Comparison of ENCODE assay signal across 22 mouse cellular contexts in genomic region chr2:145049655-145050376, GRCm38 (mm10).
A peak's percentile ranks its signal among the peaks of the same experiment; 100 is the strongest.
DNase-seq lines count a peak whose midpoint lies in the region; ATAC-seq lines count a peak whose summit lies in the region.
"Had no signal": no experiment of that assay in that cellular context is flagged by ENCODE, and none has a peak within 500 bp of the region (broad histone marks: within the 10 kb centered on the region; RNA-seq: fewer than 3 reads in every experiment).

No protein-coding gene starts in this region.

- 56% methylated on average over 4 of the region's 4 CpGs for WGBS in kidney, embryonic 14.5 days
- WGBS in limb, embryonic 11.5 days: 75% methylated on average over 4 of the region's 4 CpGs
- WGBS in limb, embryonic 10.5 days: 87% methylated on average over 4 of the region's 4 CpGs
- WGBS in limb, embryonic 12.5 days: 61% methylated on average over 4 of the region's 4 CpGs
- 82% methylated on average over 4 of the region's 4 CpGs for WGBS in heart, embryonic 12.5 days

- ATAC-seq in kidney, embryonic 14.5 days (ENCODE audit: low FRiP score, low TSS enrichment): peak; percentile 71; the same call in 1 of the 2 replicates
- 0 out of 2 replicates have a peak, but pooled peaks have one; percentile 17 for ATAC-seq in limb, embryonic 11.5 days (ENCODE audit: insufficient number of reproducible peaks, low FRiP score, low TSS enrichment, low read depth)
- peak; percentile 80 for ATAC-seq in limb, embryonic 12.5 days (ENCODE audit: insufficient number of reproducible peaks, insufficient read depth, low FRiP score, low TSS enrichment, low read depth)
- ATAC-seq in heart, embryonic 12.5 days (ENCODE audit: insufficient number of reproducible peaks, low FRiP score): no peak
- ATAC-seq: forebrain, embryonic 15.5 days; hindbrain, embryonic 16.5 days; inflammation-experienced regulatory T-cells, adult 6 months; Patski had no signal

- peak overlapping the region; percentile 8; the same call in 1 of the 2 replicates for H3K27ac ChIP-seq in kidney, embryonic 14.5 days (ENCODE audit: low read depth, low read length)
- no peak overlapping the region for H3K27ac ChIP-seq in limb, embryonic 11.5 days (replicated peaks; ENCODE audit: low read depth, low read length)
- no peak overlapping the region for H3K27ac ChIP-seq in limb, embryonic 10.5 days
- no peak overlapping the region for H3K27ac ChIP-seq in limb, embryonic 12.5 days
- H3K27ac ChIP-seq in heart, embryonic 12.5 days (ENCODE audit: poor library complexity, severe bottlenecking): no peak overlapping the region
- H3K27ac ChIP-seq: forebrain, embryonic 15.5 days; hindbrain, embryonic 12.5 days had no signal

- no peak overlapping the region for H3K4me2 ChIP-seq in kidney, embryonic 14.5 days (replicated peaks; ENCODE audit: low read depth, low read length)
- H3K4me2 ChIP-seq in limb, embryonic 11.5 days (ENCODE audit: low read depth, severe bottlenecking): no peak overlapping the region
- no peak overlapping the region for H3K4me2 ChIP-seq in limb, embryonic 12.5 days
- no peak overlapping the region for H3K4me2 ChIP-seq in heart, embryonic 12.5 days
- H3K4me2 ChIP-seq: forebrain, embryonic 15.5 days; hindbrain, embryonic 12.5 days had no signal

- no peaks in the 10 kb centered on the region for H3K27me3 ChIP-seq in kidney, embryonic 14.5 days (ENCODE audit: control insufficient read depth, insufficient read depth, low read length)
- no peaks in the 10 kb centered on the region for H3K27me3 ChIP-seq in limb, embryonic 11.5 days (ENCODE audit: control insufficient read depth, insufficient read depth, low read length)
- no peaks in the 10 kb centered on the region for H3K27me3 ChIP-seq in limb, embryonic 10.5 days (ENCODE audit: low read depth, poor library complexity, severe bottlenecking)
- no peaks in the 10 kb centered on the region for H3K27me3 ChIP-seq in limb, embryonic 12.5 days
- no peaks in the 10 kb centered on the region for H3K27me3 ChIP-seq in heart, embryonic 12.5 days (replicated peaks)
- H3K27me3 ChIP-seq: CH12.LX; forebrain, embryonic 15.5 days; hindbrain, embryonic 12.5 days had no signal

- no peak overlapping the region for H3K4me3 ChIP-seq in kidney, embryonic 14.5 days (ENCODE audit: low read length)
- no peak overlapping the region for H3K4me3 ChIP-seq in limb, embryonic 11.5 days (ENCODE audit: low read depth, low read length)
- H3K4me3 ChIP-seq in limb, embryonic 10.5 days: no peak overlapping the region
- H3K4me3 ChIP-seq in limb, embryonic 12.5 days (replicated peaks): no peak overlapping the region
- H3K4me3 ChIP-seq in heart, embryonic 12.5 days: no peak overlapping the region
- H3K4me3 ChIP-seq: forebrain, embryonic 15.5 days; hindbrain, embryonic 12.5 days had no signal

- H3K9ac ChIP-seq in kidney, embryonic 14.5 days (ENCODE audit: low read depth, low read length): no peak overlapping the region
- no peak overlapping the region for H3K9ac ChIP-seq in limb, embryonic 11.5 days (ENCODE audit: low read length)
- no peak overlapping the region for H3K9ac ChIP-seq in limb, embryonic 12.5 days (replicated peaks)
- H3K9ac ChIP-seq in heart, embryonic 12.5 days: no peak overlapping the region
- H3K9ac ChIP-seq: forebrain, embryonic 15.5 days; hindbrain, embryonic 12.5 days had no signal

- DNase-seq in kidney, adult 9 months: no peak
- no peak for DNase-seq in limb, embryonic 11.5 days (ENCODE audit: low spot score)
- DNase-seq in limb, embryonic 10.5 days (ENCODE audit: low spot score): no peak
- no peak for DNase-seq in gastrocnemius, adult 18-20 months (ENCODE audit: low spot score)
- DNase-seq in thymus, postnatal 4 days: no peak
- DNase-seq: adrenal gland, adult 2 months; adrenal gland, postnatal 25 days; cerebellum, adult 18-20 months; cerebellum, adult 9-11 months; gastrocnemius, postnatal 10 days; heart, adult 11 months; heart, postnatal 10 days; heart, postnatal 4 days had no signal

- no peaks in the 10 kb centered on the region for H3K9me3 ChIP-seq in kidney, embryonic 14.5 days (ENCODE audit: control insufficient read depth, low read length)
- H3K9me3 ChIP-seq in limb, embryonic 11.5 days (ENCODE audit: control insufficient read depth, low read length): no peaks in the 10 kb centered on the region
- no peaks in the 10 kb centered on the region for H3K9me3 ChIP-seq in limb, embryonic 10.5 days (replicated peaks)
- H3K9me3 ChIP-seq in limb, embryonic 12.5 days: no peaks in the 10 kb centered on the region
- no peaks in the 10 kb centered on the region for H3K9me3 ChIP-seq in heart, embryonic 12.5 days (replicated peaks)
- H3K9me3 ChIP-seq: forebrain, embryonic 15.5 days; hindbrain, embryonic 12.5 days had no signal

- H3K36me3 ChIP-seq in kidney, embryonic 14.5 days (ENCODE audit: control insufficient read depth, insufficient read depth, low read length): no peaks in the 10 kb centered on the region
- no peaks in the 10 kb centered on the region for H3K36me3 ChIP-seq in limb, embryonic 11.5 days (ENCODE audit: control insufficient read depth, insufficient read depth, low read length)
- no peaks in the 10 kb centered on the region for H3K36me3 ChIP-seq in limb, embryonic 10.5 days
- H3K36me3 ChIP-seq in limb, embryonic 12.5 days: no peaks in the 10 kb centered on the region
- no peaks in the 10 kb centered on the region for H3K36me3 ChIP-seq in heart, embryonic 12.5 days
- H3K36me3 ChIP-seq: forebrain, embryonic 15.5 days; hindbrain, embryonic 12.5 days had no signal

- no peaks in the 10 kb centered on the region for H3K4me1 ChIP-seq in kidney, embryonic 14.5 days (ENCODE audit: control insufficient read depth, insufficient read depth, low read length)
- H3K4me1 ChIP-seq in limb, embryonic 11.5 days (ENCODE audit: control insufficient read depth, insufficient read depth, low read length): no peaks in the 10 kb centered on the region
- H3K4me1 ChIP-seq in limb, embryonic 10.5 days: no peaks in the 10 kb centered on the region
- H3K4me1 ChIP-seq in limb, embryonic 12.5 days (replicated peaks): no peaks in the 10 kb centered on the region
- no peaks in the 10 kb centered on the region for H3K4me1 ChIP-seq in heart, embryonic 12.5 days (replicated peaks)
- H3K4me1 ChIP-seq: forebrain, embryonic 15.5 days; hindbrain, embryonic 12.5 days had no signal
